25 mouse cellular contexts compared by ENCODE assay signal in the genomic region with DNA sequence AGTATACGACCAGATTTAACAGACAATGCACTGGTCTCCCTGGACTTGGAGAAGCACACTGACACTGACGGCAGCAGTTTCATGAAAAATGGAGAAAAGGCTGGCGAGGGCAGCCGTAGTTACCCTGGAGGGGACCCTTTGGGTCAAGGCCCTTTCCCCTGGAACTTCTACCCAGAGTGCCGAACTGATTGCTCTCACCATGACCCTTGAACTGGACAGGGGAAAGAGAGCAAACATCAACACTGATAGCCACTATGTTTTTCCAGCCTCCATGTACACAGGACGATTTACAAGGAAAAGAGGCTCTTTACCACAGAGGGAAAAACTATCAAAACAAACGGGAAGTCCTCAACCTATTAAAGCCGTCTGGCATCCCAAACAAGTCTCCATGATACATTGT. TPM values are rescaled to one million over a fixed set of nuclear protein-coding genes. Genes with fewer than 3 reads are reported as not detected.
DNase-seq lines count a peak whose midpoint lies in the region; ATAC-seq and TF ChIP-seq lines count a peak whose summit lies in the region.
"Had no signal": no experiment of that assay in that cellular context is flagged by ENCODE, and none has a peak within 500 bp of the region (broad histone marks: within the 10 kb centered on the region; RNA-seq: fewer than 3 reads in every experiment).

No protein-coding gene starts in this region.

- peak; percentile 68 for ATAC-seq in liver, embryonic 12.5 days
- peak; percentile 72 for ATAC-seq in liver, embryonic 14.5 days (ENCODE audit: insufficient read depth)
- ATAC-seq in liver, postnatal 0 days: peak; percentile 94
- ATAC-seq: CD4-positive, CD25-positive, alpha-beta regulatory T cell, adult 4 months; forebrain, embryonic 13.5 days; forebrain, embryonic 16.5 days had no signal

- no peak overlapping the region for H3K4me3 ChIP-seq in liver, embryonic 12.5 days
- no peak overlapping the region for H3K4me3 ChIP-seq in liver, embryonic 14.5 days (ENCODE audit: insufficient read depth in 1 of 2, low read depth in 2 of 2, low read length in 2 of 2)
- H3K4me3 ChIP-seq in liver, postnatal 0 days (ENCODE audit: low read depth, low read length): no peak overlapping the region
- H3K4me3 ChIP-seq: forebrain, embryonic 10.5 days; forebrain, embryonic 13.5 days; heart, adult 2 months; heart, embryonic 10.5 days; heart, embryonic 13.5 days; hindbrain, embryonic 12.5 days; hindbrain, embryonic 15.5 days had no signal

- peak overlapping the region; percentile 52; the same call in 1 of the 2 replicates for H3K27ac ChIP-seq in liver, embryonic 12.5 days
- no peak overlapping the region for H3K27ac ChIP-seq in liver, embryonic 14.5 days
- peak overlapping the region; percentile 93 for H3K27ac ChIP-seq in liver, postnatal 0 days (ENCODE audit: low read depth)
- H3K27ac ChIP-seq: forebrain, embryonic 10.5 days; forebrain, embryonic 13.5 days; heart, adult 2 months; heart, embryonic 10.5 days; heart, embryonic 13.5 days; hindbrain, embryonic 12.5 days; hindbrain, embryonic 15.5 days had no signal

- H3K4me2 ChIP-seq in liver, embryonic 12.5 days: peak overlapping the region; percentile 13; the same call in 1 of the 2 replicates
- H3K4me2 ChIP-seq in liver, embryonic 14.5 days (ENCODE audit: low read depth): peak overlapping the region; percentile 14; the same call in 1 of the 2 replicates
- peak overlapping the region; percentile 49 for H3K4me2 ChIP-seq in liver, postnatal 0 days (ENCODE audit: low read depth, low read length)
- H3K4me2 ChIP-seq: forebrain, embryonic 13.5 days; heart, embryonic 13.5 days; hindbrain, embryonic 12.5 days; hindbrain, embryonic 15.5 days had no signal

- TF ChIP-seq CTCF in liver, embryonic 14.5 days (IDR thresholded peaks at IDR 0.05; ENCODE audit: low read depth): no peak
- TF ChIP-seq CTCF in liver, postnatal 0 days (IDR thresholded peaks at IDR 0.05; ENCODE audit: low read depth): no peak

- WGBS in liver, embryonic 12.5 days (ENCODE audit: insufficient replicate concordance): 51% methylated on average over 8 of the region's 8 CpGs
- WGBS in liver, embryonic 14.5 days (ENCODE audit: insufficient replicate concordance): 65% methylated on average over 8 of the region's 8 CpGs
- WGBS in liver, postnatal 0 days (ENCODE audit: insufficient replicate concordance): 55% methylated on average over 8 of the region's 8 CpGs

- H3K9me3 ChIP-seq in liver, embryonic 12.5 days (replicated peaks): no peaks in the 10 kb centered on the region
- no peaks in the 10 kb centered on the region for H3K9me3 ChIP-seq in liver, embryonic 14.5 days (ENCODE audit: control insufficient read depth, low read length)
- no peaks in the 10 kb centered on the region for H3K9me3 ChIP-seq in liver, postnatal 0 days (ENCODE audit: low read length)
- H3K9me3 ChIP-seq: forebrain, embryonic 10.5 days; forebrain, embryonic 13.5 days; heart, embryonic 10.5 days; heart, embryonic 13.5 days; hindbrain, embryonic 12.5 days; hindbrain, embryonic 15.5 days had no signal

- peak in 1 of 3 experiments; percentile 28 for DNase-seq in liver, embryonic 14.5 days (ENCODE audit: low read depth in 3 of 3, low spot score in 3 of 3)
- peak; percentile 33 for DNase-seq in liver, postnatal 0 days
- no peak for DNase-seq in thymus, postnatal 25 days
- DNase-seq in c-Kit-positive CD71-positive TER-119-positive erythroid progenitor cells, embryonic 14.5 days (ENCODE audit: low spot score): no peak
- no peak for DNase-seq in layer of hippocampus, postnatal 10 days (ENCODE audit: low spot score in 2 of 2)
- DNase-seq: adrenal gland, adult 8-10 months; adrenal gland, postnatal 25 days; cerebellum, adult 18-20 months; cerebellum, adult 9-10 months; cerebellum, postnatal 14 days; gastrocnemius, postnatal 10 days; gastrocnemius, postnatal 36 days; heart, adult 2 months had no signal

- H3K4me1 ChIP-seq in liver, embryonic 12.5 days: 0 out of 2 replicates have a peak, but pooled peaks cover 4% of the 10 kb centered on the region
- peaks cover 0 to 2% of the 10 kb centered on the region in 2 experiments; a peak in 1 of 4 replicates for H3K4me1 ChIP-seq in liver, embryonic 14.5 days (replicated peaks; ENCODE audit: control insufficient read depth in 2 of 2, insufficient read depth in 2 of 2, low read length in 1 of 2)
- H3K4me1 ChIP-seq in liver, postnatal 0 days (ENCODE audit: insufficient read depth): peaks cover 10% of the 10 kb centered on the region; the same call in 1 of the 2 replicates
- H3K4me1 ChIP-seq: forebrain, embryonic 10.5 days; forebrain, embryonic 13.5 days; heart, embryonic 10.5 days; heart, embryonic 13.5 days; hindbrain, embryonic 12.5 days; hindbrain, embryonic 15.5 days had no signal

- no peak overlapping the region for H3K9ac ChIP-seq in liver, embryonic 12.5 days
- H3K9ac ChIP-seq in liver, embryonic 14.5 days (replicated peaks): no peak overlapping the region
- no peak overlapping the region; the same call in 1 of the 2 replicates for H3K9ac ChIP-seq in liver, postnatal 0 days (replicated peaks)
- H3K9ac ChIP-seq: forebrain, embryonic 13.5 days; heart, embryonic 13.5 days; hindbrain, embryonic 12.5 days; hindbrain, embryonic 15.5 days had no signal

- no peaks in the 10 kb centered on the region for H3K36me3 ChIP-seq in liver, embryonic 12.5 days
- no peaks in the 10 kb centered on the region for H3K36me3 ChIP-seq in liver, embryonic 14.5 days (replicated peaks; ENCODE audit: control insufficient read depth, insufficient read depth, low read depth)
- no peaks in the 10 kb centered on the region for H3K36me3 ChIP-seq in liver, postnatal 0 days (replicated peaks; ENCODE audit: insufficient read depth, low read length)
- H3K36me3 ChIP-seq: forebrain, embryonic 10.5 days; heart, embryonic 10.5 days; heart, embryonic 13.5 days; hindbrain, embryonic 12.5 days; hindbrain, embryonic 15.5 days had no signal

- no peak for TF ChIP-seq EP300 in liver, embryonic 14.5 days (IDR thresholded peaks at IDR 0.05; ENCODE audit: low read depth)
- TF ChIP-seq EP300 in liver, postnatal 0 days (IDR thresholded peaks at IDR 0.05; ENCODE audit: low read depth): no peak; the same call in 1 of the 2 replicates

- peaks cover 24% of the 10 kb centered on the region; the same call in 1 of the 2 replicates for H3K27me3 ChIP-seq in liver, embryonic 12.5 days (replicated peaks)
- no peaks in the 10 kb centered on the region for H3K27me3 ChIP-seq in liver, embryonic 14.5 days (ENCODE audit: control insufficient read depth, insufficient read depth, low read length)
- H3K27me3 ChIP-seq in liver, postnatal 0 days (ENCODE audit: insufficient read depth, low read length): no peaks in the 10 kb centered on the region
- H3K27me3 ChIP-seq: forebrain, embryonic 13.5 days; hindbrain, embryonic 12.5 days; hindbrain, embryonic 15.5 days had no signal

RNA-seq across cellular contexts. Expression of a gene that starts 8.4 kb away (rescaled TPM):
- 79.4 and 81.3 TPM in 2 replicates for polyA plus RNA-seq in liver, embryonic 12.5 days (2016; fragmentation: Nextera tagmentation; extraction: Ambion mirVana)
- 35.6 and 37.9 TPM in 2 replicates for polyA plus RNA-seq in liver, embryonic 14.5 days (2012; rRNA removed)
- polyA plus RNA-seq in liver, embryonic 14.5 days (2014; fragmentation: Nextera tagmentation; extraction: Ambion mirVana): 33.5 and 38.4 TPM in 2 replicates
- polyA plus RNA-seq in liver, postnatal 0 days (2015; fragmentation: Nextera tagmentation; extraction: Ambion mirVana): 26.0 and 29.4 TPM in 2 replicates
- total RNA-seq in layer of hippocampus, postnatal 10 days (2021): 100 to 1,000 TPM; 109 to 116 TPM

RNA-seq across cellular contexts. Expression of a gene that starts 27.2 kb away (rescaled TPM):
- polyA plus RNA-seq in liver, embryonic 12.5 days (2016; fragmentation: Nextera tagmentation; extraction: Ambion mirVana): 171 and 177 TPM in 2 replicates
- polyA plus RNA-seq in liver, embryonic 14.5 days (2012; rRNA removed): 73.4 and 79.0 TPM in 2 replicates
- polyA plus RNA-seq in liver, embryonic 14.5 days (2014; fragmentation: Nextera tagmentation; extraction: Ambion mirVana): 138 and 144 TPM in 2 replicates
- polyA plus RNA-seq in liver, postnatal 0 days (2015; fragmentation: Nextera tagmentation; extraction: Ambion mirVana): 196 and 199 TPM in 2 replicates
- total RNA-seq in layer of hippocampus, postnatal 10 days (2021): 100 to 1,000 TPM; 224 to 227 TPM

RNA-seq across cellular contexts. Expression of a gene that starts 27.3 kb away (rescaled TPM):
- polyA plus RNA-seq in liver, embryonic 12.5 days (2016; fragmentation: Nextera tagmentation; extraction: Ambion mirVana): 22.6 and 26.0 TPM in 2 replicates
- polyA plus RNA-seq in liver, embryonic 14.5 days (2012; rRNA removed): 7.9 and 8.8 TPM in 2 replicates
- 13.4 and 14.6 TPM in 2 replicates for polyA plus RNA-seq in liver, embryonic 14.5 days (2014; fragmentation: Nextera tagmentation; extraction: Ambion mirVana)
- polyA plus RNA-seq in liver, postnatal 0 days (2015; fragmentation: Nextera tagmentation; extraction: Ambion mirVana): 8.7 and 9.8 TPM in 2 replicates
- total RNA-seq in layer of hippocampus, postnatal 10 days (2021): 10 to 100 TPM; 30.9 to 34.9 TPM

RNA-seq across cellular contexts. Expression of a gene that starts 46.2 kb away (rescaled TPM):
- 6.6 and 7.3 TPM in 2 replicates for polyA plus RNA-seq in liver, embryonic 12.5 days (2016; fragmentation: Nextera tagmentation; extraction: Ambion mirVana)
- polyA plus RNA-seq in liver, embryonic 14.5 days (2012; rRNA removed): 1.9 and 2.2 TPM in 2 replicates
- polyA plus RNA-seq in liver, embryonic 14.5 days (2014; fragmentation: Nextera tagmentation; extraction: Ambion mirVana): 2.5 and 2.7 TPM in 2 replicates
- 2.9 and 3.1 TPM in 2 replicates for polyA plus RNA-seq in liver, postnatal 0 days (2015; fragmentation: Nextera tagmentation; extraction: Ambion mirVana)
- 100 to 1,000 TPM; 157 to 186 TPM for total RNA-seq in layer of hippocampus, postnatal 10 days (2021)
- total RNA-seq: granulocyte monocyte progenitor cell, adult 5-6 weeks; hematopoietic stem cell, adult 5-6 weeks; MEL had no signal
